Mouse (Mus musculus): Measurements from ENCODE around the gene Nfkb1.

GRCm38 (mm10) chr3:135680213-135680843 is 11.0 kb downstream of the Nfkb1 start:
- no peak for TF ChIP-seq USF1 (IDR thresholded peaks at IDR 0.05; ENCODE audit: low read depth, low read length)
- no peak for TF ChIP-seq IRF4 (IDR thresholded peaks at IDR 0.05; ENCODE audit: low read depth, low read length)
- no peak for TF ChIP-seq KAT2A (IDR thresholded peaks at IDR 0.05; ENCODE audit: insufficient replicate concordance, low read length)
- no peak for TF ChIP-seq CHD2 (IDR thresholded peaks at IDR 0.05; ENCODE audit: low read length)
- TF ChIP-seq ETS1 (conservative IDR thresholded peaks at IDR 0.05; ENCODE audit: low read depth, low read length) = no peak
- TF ChIP-seq SIN3A (IDR thresholded peaks at IDR 0.05; ENCODE audit: low read length) = no peak
- TF ChIP-seq CTCF (conservative IDR thresholded peaks at IDR 0.05 in 1 of 2, IDR thresholded peaks at IDR 0.05 in 1 of 2; ENCODE audit: low read depth in 2 of 2, low read length in 2 of 2) = no peak
- no peak for TF ChIP-seq ZC3H11A (IDR thresholded peaks at IDR 0.05; ENCODE audit: low read depth, low read length)
- TF ChIP-seq JUND (conservative IDR thresholded peaks at IDR 0.05; ENCODE audit: low read depth, low read length) = no peak
- no peak for TF ChIP-seq HCFC1 (IDR thresholded peaks at IDR 0.05; ENCODE audit: low read depth, low read length)

Measured in CH12.LX (cell line).